Mouse (Mus musculus) left cerebral cortex, postnatal 10 days (tissue): Measurements from ENCODE around the gene AU021092. TPM values are rescaled to one million over a fixed set of nuclear protein-coding genes. Genes with fewer than 3 reads are reported as not detected.

Source experiments
- DNase-seq, 2 experiments: peaks; one replicate each; pipeline ENCODE4 v3.0.0; 2021 to 2022; ENCODE audit warnings: low spot score in 2 of 2, mixed read lengths in 1 of 2; ENCODE audit errors: extremely low spot score in 1 of 2
- intact Hi-C: fragments of 180-260 bp; cut with DNase I; formaldehyde crosslinking; loops from one replicate; pipeline ENCODE4 v1.15.1; 2025
- total RNA-seq, 2 experiments: library from RNA; stranded (reverse); gene quantifications; 2 replicates each; pipeline ENCODE4 v1.2.3; 2021

Gene AU021092
- total RNA-seq, 2 experiments from 2014 or later = 11.0 to 12.5 TPM

GRCm38 (mm10) chr16:5217341-5218133, 4.6 kb downstream of the AU021092 start:
- intact Hi-C loops = no loop called here
- peak in 1 of 2 experiments; percentile 5 for DNase-seq

GRCm38 (mm10) chr16:5216686-5217085, 5.4 kb downstream of the AU021092 start:
- intact Hi-C loops = no loop called here
- peak in 1 of 2 experiments; percentile 11 for DNase-seq

GRCm38 (mm10) chr16:5214126-5214525, 8.0 kb downstream of the AU021092 start:
- no peak for DNase-seq
- intact Hi-C loops = no loop called here

GRCm38 (mm10) chr16:5212150-5212549, 9.9 kb downstream of the AU021092 start:
- DNase-seq = peak in 1 of 2 experiments; percentile 10
- intact Hi-C loops = no loop called here

DNA sequence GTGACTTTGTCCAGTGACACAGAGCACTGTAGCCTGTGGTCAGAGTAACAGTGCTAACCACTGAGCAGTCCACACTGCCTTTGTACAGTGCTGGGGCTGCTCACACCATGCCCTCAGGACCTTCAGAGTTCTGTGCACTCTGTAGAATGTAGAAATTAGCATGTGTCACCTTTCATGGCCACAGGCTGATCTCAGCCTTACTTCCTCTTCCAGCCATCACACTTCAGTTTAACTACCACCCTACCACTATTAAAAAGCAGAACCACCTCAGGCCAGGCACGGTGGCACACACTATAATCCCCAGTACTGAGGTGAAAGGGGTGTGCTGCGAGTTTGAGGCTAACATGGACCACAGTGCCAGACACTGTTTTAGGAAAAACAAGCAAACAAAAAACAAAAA, 11.7 kb downstream of the AU021092 start:
- no peak for DNase-seq
- intact Hi-C loops = no loop called here

DNA sequence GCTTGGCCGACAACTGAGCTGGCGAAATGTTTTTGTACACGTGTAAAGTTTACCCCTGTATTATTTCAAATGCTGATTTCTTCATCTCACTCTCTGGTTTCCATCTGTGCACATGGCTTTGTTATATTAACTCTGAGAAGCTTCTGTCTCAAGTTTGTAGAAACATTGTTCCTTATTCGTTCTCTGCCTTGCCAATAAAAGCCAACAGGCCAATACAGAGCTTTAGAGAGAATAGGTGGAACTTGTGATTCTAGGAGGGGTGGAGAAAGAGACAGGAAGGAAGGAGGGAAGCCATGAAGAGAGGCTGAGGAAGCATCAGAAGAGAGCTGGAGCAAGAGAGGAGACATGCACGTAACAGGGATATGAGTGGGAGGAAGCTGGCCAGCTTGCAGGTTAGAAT, 16.0 kb downstream of the AU021092 start:
- intact Hi-C loops = loop anchor here (10.0 kb wide), 1 partner anchor 259 kb away; no protein-coding TSS in a partner anchor
- no peak for DNase-seq

DNA sequence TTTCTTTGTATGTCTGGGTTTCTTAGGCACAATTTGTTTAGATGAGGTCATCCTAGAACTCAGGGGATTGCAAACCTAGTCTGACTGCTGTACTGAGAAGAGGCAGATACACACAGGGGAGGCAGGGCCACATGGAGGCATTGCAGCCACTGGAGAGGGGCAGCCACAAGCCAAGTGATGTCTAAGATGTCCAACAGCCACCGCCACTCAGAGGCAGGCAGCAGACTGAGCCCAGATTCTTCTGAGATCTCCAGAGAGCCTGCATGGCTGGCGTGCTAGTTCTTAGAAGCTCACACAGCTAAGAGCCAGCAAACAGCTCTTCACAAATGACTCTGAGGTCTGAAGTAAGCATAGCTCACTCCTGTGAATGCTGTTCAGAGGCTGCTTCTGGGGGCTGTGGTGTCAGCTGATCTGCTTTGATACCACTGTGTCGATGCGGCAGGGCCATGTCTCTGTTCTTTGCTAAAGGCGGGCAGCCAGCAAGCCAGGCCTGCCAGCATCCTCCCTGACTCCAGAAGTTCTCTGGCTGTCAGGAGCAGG, 16.6 kb downstream of the AU021092 start:
- intact Hi-C loops = loop anchor here (10.0 kb wide), 1 partner anchor 259 kb away; no protein-coding TSS in a partner anchor
- DNase-seq = peak in 1 of 2 experiments; percentile 16

DNA sequence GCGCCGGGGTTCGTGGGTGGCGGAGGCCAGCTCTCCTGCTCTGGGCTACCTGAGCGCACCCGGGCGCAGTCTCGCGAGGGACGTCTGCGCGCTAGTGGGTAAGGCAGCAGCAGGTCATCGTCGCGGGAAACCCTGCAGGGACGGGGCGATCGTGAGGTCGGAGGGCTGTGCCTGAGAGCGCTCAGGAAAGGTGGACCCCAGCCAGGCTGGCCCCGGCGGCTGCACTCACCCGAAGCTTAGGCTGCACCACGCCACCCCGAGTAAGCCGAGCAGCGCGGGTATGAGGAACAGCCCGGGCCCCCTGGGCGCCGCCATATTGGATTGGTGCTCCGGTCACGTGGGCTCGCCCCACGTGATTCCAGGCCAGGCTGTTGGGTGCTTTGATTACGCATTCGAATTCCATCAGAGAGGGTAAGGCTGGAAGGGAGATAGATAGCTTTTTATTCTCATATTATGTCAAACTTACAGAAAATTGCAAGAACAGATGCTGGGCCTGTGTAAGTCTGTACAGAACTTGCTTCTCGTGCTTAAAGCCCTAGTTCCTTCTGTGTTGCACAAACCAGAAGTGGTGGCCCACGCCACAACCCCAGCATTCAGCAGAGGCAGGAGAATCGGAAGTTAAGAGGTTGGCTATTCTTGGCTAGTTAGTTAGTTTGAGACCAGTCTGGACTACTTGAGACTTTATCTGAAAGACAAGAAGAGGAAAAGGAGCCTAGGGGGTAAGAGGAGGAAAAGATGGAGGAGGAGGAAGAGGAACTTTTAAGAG, 18.2 kb downstream of the AU021092 start, which contains the start of gene Nagpa:
Nagpa (minus strand) TSS at position 345 of the 766 bp plus-strand sequence.
- intact Hi-C loops = loop anchor here (5.0 to 10.0 kb wide), 2 partner anchors 38 to 261 kb away; no protein-coding TSS in a partner anchor
- DNase-seq = peak; percentile 79 to 89

GRCm38 (mm10) chr16:5203200-5203599, 18.9 kb downstream of the AU021092 start:
- DNase-seq = peak in 1 of 2 experiments; percentile 43
- intact Hi-C loops = loop anchor here (5.0 to 10.0 kb wide), 2 partner anchors 39 to 262 kb away; no protein-coding TSS in a partner anchor

- peak; percentile 28 to 67 for DNase-seq
Observed at GRCm38 (mm10) chr16:5202681-5203080, 19.4 kb downstream of the AU021092 start.

GRCm38 (mm10) chr16:5195080-5195479, 27.0 kb downstream of the AU021092 start:
- intact Hi-C loops = no loop called here
- DNase-seq = peak in 1 of 2 experiments; percentile 69

More at GRCm38 (mm10) chr16:5202681-5203080, 19.4 kb downstream of the AU021092 start:
- intact Hi-C loops = loop anchor here (5.0 to 10.0 kb wide), 2 partner anchors 40 to 262 kb away; no protein-coding TSS in a partner anchor

GRCm38 (mm10) chr16:5186234-5186633, 35.9 kb downstream of the AU021092 start:
- intact Hi-C loops = no loop called here
- DNase-seq = no peak

- intact Hi-C loops = no loop called here
- DNase-seq = no peak
Observed at GRCm38 (mm10) chr16:5185691-5186090, 36.4 kb downstream of the AU021092 start.

GRCm38 (mm10) chr16:5184956-5185355, 37.1 kb downstream of the AU021092 start:
- intact Hi-C loops = no loop called here
- no peak for DNase-seq

- DNase-seq = no peak
- intact Hi-C loops = no loop called here
Observed at GRCm38 (mm10) chr16:5184101-5184500, 38.0 kb downstream of the AU021092 start.

GRCm38 (mm10) chr16:5183310-5183975, 38.7 kb downstream of the AU021092 start:
- intact Hi-C loops = no loop called here
- DNase-seq = peak in 1 of 2 experiments; percentile 40

GRCm38 (mm10) chr16:5172636-5173035, 49.5 kb downstream of the AU021092 start:
- intact Hi-C loops = no loop called here
- DNase-seq = no peak

DNA sequence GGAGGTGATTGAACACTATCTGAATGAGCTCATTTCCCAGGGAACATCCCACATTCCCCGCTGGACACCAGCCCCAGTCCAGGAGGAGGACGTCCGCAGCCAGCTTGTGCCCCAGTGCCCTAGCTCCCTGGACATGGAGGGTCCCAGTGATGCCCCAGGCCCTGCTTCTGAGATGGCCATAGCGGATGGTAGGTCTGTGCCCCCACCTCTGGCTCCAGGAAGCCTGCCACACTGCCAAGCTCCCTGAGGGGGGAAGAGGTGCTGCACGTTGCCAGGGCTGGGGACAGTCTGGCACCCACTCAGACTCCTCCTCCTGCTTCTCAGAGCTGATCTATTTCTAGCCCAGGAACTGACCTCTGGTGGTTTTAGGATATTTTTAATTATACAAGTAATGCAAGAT, 53.3 kb downstream of the AU021092 start:
- no peak for DNase-seq
- intact Hi-C loops = no loop called here

DNA sequence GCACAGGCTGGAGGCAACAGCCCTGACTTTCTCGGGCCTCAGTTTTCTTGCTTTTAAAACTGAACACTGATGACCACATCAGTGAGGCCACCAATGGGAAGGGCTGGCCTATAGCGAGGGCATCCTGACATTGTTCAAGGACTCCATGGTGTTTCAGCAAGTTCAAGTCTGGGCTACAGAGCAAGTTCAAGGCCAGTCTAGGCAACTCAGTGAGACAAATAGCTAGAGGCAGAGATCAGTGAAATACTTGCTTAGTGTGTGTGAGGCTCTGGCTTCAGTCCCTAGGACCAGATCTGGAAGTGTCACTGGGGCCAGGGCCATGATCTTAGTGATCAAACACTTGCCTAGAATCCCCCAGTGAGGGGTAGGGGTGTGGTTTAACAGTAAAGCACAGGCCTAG, 54.1 kb downstream of the AU021092 start:
- DNase-seq = no peak
- intact Hi-C loops = no loop called here
